Mouse (Mus musculus) heart, adult 9 months (tissue): ENCODE measurements around the gene Atp1a3.
"Not testable (repeated sequence)": the region's sequence is repeated elsewhere in the genome, so short reads cannot be mapped to it uniquely, and the experiment has no call there.

Source experiments
- DNase-seq, 2 experiments: peaks; one replicate each; pipeline ENCODE4 v3.0.0; 2022; ENCODE audit warnings: low spot score in 2 of 2

The Atp1a3 gene

GRCm38 (mm10) chr7:25005421-25006065 is at the start of gene Atp1a3:
Atp1a3 (minus strand) TSS chr7:25005958.
- DNase-seq = no peak

- no peak for DNase-seq
Measured at GRCm38 (mm10) chr7:25052587-25052986, 46.8 kb upstream of the Atp1a3 start.

DNA sequence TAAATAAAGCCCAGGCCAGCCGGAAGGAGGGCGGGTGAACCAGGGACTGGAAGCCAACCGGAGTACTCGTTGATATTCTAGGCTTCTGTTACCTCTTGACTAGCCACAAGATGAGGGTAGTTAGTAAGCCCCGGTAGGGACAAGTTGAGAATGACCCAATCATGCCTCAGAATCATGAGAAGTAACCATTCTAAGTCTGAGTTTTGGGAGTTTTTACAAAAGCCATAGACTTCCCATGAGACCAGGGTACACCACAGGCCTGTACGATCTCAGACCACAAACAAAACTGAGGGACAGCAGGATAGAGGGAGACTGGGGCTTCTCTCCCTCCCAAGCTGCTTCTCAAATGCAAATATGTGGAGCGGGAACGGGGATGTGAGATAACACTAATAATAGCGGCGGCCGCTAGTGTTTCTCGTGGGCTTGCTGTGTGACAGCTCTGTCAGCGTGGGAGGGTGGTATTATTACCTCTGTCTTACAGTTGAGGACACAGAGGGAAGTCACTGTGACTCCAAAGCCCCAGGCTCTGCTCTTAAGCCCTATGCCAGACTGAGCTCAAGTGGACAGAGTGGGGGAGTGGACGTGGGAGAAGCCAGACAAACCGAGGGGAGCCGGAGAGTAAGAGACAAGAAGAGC is 43.7 kb upstream of the Atp1a3 start:
- no peak for DNase-seq

DNA sequence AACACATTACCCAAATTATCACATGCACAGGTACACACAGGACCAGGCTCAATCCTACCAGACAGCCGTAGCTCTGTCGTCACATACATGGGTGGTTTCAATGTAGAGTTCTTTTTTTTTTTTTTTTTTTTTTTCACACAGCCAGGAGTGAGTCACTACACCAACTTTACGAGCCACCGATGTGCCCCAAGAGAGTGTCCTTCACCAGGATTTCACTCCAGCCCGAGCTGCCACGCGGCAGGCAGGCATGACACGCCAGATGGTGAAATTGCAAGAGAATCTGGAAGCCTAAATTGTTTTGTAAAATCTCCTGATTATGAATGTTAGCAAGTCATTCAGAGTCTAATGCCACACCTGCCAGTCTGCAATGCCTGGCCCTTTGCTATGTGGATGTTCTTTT is 41.6 kb upstream of the Atp1a3 start:
- DNase-seq = no peak

GRCm38 (mm10) chr7:25044599-25044998 is 38.8 kb upstream of the Atp1a3 start:
- not testable (repeated sequence) for DNase-seq

DNA sequence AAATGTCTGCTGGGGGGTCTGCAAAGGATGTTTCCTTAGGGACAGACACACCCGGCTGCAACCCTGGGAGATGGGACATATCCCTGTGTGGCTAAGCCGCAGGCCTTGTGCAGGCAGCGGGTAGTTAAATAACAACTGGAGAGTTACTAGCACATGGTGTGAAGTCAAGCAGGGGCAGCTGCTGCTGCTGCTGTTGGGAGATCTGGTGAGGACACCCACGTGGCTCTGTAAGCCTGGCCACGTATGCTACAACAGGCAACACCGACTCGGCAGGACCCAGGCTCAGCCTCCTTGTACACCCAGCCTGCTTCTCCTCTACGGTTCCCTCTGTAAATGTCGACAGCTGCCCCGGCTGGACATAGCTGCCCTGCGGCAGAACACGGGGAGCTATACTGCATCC is 36.2 kb upstream of the Atp1a3 start:
- DNase-seq = no peak

DNA sequence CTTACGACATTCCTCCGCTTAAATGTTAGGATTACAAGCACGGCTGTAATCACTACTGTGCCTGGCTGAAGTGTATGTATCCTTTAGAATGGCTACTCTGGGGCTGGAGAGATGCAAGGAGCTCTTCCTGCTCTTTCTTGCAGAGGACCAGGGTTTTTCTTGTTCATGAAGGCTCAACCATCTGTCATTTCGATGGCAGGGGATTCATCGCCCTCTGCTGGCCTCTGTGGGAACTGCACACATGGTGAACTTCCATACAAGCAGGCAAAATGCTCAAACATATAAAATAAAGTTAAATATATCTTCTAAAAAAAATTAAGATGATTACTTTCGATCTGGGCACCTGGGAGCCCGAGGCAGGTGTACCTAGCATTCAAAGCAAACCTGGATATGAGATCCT is 30.2 kb upstream of the Atp1a3 start:
- DNase-seq = peak in 1 of 2 experiments; percentile 26

DNA sequence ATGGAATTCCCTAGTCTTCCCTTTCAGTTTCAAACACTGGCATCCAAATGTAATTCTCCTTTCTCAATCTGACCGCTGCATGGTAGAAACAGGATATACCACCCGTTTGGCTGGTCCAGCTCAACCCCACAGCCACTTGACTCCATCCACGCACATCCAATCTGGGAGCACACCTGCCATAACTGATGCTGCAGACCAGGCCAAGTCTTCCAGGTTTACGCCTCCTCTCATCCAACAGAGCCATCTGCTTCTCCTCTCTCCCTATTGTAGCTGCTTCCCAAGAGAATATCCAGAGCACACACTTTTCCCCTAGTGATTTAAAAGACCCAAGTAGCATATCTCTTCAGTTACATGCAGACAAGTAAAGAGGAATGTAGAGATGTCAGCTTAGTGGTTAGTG is 29.0 kb upstream of the Atp1a3 start:
- no peak for DNase-seq

GRCm38 (mm10) chr7:25031528-25031927 is 25.8 kb upstream of the Atp1a3 start:
- DNase-seq = no peak

- peak; percentile 30 to 70 for DNase-seq
Measured at GRCm38 (mm10) chr7:25030032-25030753, 24.4 kb upstream of the Atp1a3 start.

DNA sequence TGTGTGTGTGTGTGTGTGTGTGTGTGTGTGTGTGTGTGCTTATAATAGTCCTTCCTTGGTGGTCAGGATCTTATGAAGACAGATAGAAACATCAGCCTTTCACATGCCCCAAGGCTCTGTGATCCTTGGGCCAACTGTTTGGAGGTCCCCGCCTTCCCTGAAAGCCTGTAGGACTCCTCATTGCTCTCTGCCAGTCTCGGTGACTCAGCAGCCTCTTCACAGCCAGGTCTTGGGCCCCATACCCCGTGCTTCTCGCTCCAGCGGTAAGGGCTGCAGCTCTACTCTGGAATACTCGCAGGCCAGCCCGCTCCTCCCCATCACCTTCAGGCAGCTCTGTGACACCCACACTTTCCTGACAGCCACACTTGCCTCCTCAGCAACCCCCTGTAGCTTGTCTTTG is 20.7 kb upstream of the Atp1a3 start:
- DNase-seq = no peak

DNA sequence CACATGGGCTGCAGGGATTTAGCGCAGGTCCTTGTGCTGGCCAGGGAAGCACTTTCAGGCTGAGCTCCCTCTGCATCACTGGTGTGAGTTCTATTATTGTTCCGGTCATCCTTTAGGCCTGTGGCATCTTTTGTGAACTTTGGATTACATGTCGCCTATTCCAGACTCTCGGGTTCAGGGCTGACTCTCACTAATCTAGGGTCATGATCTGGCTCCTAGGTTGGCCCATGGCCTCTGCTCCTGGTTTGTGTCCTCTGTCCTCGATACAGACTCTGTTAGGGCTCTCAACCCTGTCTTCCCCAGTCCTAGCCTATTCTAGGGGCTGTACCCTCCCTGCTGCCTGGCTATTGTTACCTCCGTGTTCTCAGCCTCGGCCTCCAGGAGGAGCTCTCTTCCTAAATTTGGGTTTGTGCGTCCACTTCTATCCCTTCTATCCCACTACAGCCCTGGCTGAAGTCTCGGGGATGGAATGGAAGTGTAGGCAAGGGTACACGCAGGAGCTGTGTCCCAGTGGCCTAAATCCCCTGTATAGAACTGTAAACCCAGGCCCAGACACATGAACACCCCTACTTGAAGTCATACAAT is 20.2 kb upstream of the Atp1a3 start:
- DNase-seq = peak in 1 of 2 experiments; percentile 10

GRCm38 (mm10) chr7:25011592-25011991 is 5.8 kb upstream of the Atp1a3 start:
- no peak for DNase-seq

- no peak for DNase-seq
Measured at GRCm38 (mm10) chr7:25010090-25010913, 4.5 kb upstream of the Atp1a3 start.

DNA sequence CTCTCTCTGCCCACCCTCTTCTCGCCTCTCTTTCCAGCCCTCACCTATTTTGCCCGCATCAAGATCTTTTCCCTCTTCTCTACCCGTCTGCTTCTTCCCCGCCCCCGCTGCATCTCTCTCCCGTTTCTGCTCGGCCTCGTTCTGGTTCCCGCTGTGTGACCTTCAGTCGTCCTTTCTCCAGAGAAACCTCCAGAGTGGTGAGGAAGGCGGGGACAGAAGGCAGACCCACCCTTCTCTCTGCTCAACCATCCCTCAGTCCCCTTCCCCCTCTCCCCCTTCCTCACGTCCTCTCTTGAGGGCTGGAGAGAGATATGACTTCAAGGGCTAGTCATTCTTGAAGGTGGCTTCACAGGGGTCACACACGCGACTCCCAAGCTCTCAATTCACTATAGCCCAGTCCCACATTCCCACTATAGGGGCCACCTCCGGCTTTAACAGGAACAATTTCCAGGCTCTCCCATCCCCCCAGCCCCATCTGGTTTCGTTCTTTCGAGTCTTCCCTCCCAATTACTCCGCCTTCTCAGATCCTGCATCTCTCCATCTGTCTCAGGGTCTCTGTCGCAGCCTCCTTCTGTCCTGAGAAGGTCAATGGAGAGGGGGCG is 3.4 kb upstream of the Atp1a3 start:
- DNase-seq = no peak

GRCm38 (mm10) chr7:25008635-25009034 is 2.9 kb upstream of the Atp1a3 start:
- peak in 1 of 2 experiments; percentile 35 for DNase-seq

- no peak for DNase-seq
Measured at GRCm38 (mm10) chr7:25007609-25008374, 2.0 kb upstream of the Atp1a3 start.

GRCm38 (mm10) chr7:25006586-25007364 is 1.0 kb upstream of the Atp1a3 start:
- DNase-seq = no peak

GRCm38 (mm10) chr7:25006171-25006570 is 413 bp upstream of the Atp1a3 start:
- DNase-seq = no peak

DNA sequence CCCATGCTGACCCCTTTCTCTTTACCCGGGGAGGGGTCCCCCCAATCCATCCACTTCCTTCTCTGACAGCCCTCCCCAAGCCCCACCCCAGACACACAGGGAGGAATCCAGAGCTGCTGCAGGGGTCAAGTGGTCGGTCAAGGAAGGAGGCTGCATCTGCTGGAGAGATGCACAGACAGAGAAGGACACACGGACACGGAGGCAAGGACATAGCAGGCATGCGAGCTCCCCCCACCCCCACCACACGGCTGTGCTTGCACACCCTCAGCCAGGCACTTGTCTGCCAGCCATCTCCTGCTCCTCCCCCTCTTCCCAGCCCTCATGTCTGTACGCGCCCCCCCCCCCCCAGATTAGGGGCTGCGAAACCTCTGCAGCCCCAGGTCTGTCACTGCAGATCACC is 952 bp downstream of the Atp1a3 start:
- no peak for DNase-seq
